Mouse (Mus musculus) midbrain, embryonic 10.5 days (tissue): ENCODE measurements around the gene Rad54l2. TPM values are rescaled to one million over a fixed set of nuclear protein-coding genes. Genes with fewer than 3 reads are reported as not detected.

ENCODE experiments used
- DNase-seq: peaks from one replicate; pipeline ENCODE4 v3.0.0-alpha.2; 2017; ENCODE audit warnings: low spot score
- H3K27ac ChIP-seq: fragments of 300-500 bp; sonication (generic); replicated peaks from 2 replicates; pipeline ENCODE4 v1.5.1; 2016; ENCODE audit warnings: mild to moderate bottlenecking
- H3K27me3 ChIP-seq: fragments of 300-500 bp; sonication (generic); 2 replicates; pipeline ENCODE4 v1.6.1; 2016; ENCODE audit warnings: low read depth, mild to moderate bottlenecking; ENCODE audit not compliant: poor library complexity, severe bottlenecking
- H3K36me3 ChIP-seq: fragments of 300-500 bp; sonication (generic); 2 replicates; pipeline ENCODE4 v1.6.1; 2016; ENCODE audit warnings: mild to moderate bottlenecking, moderate library complexity
- H3K4me1 ChIP-seq: fragments of 300-500 bp; sonication (generic); 2 replicates; pipeline ENCODE4 v1.6.1; 2016
- H3K4me3 ChIP-seq: fragments of 300-500 bp; sonication (generic); 2 replicates; pipeline ENCODE4 v1.5.1; 2016; ENCODE audit warnings: mild to moderate bottlenecking, moderate library complexity
- H3K9me3 ChIP-seq: fragments of 300-500 bp; sonication (generic); replicated peaks from 2 replicates; pipeline ENCODE4 v1.6.1; 2016; ENCODE audit warnings: mild to moderate bottlenecking
- WGBS: fragments of 180-500 bp; shearing (Covaris S2); methylation state at CpG from one replicate; pipeline ENCODE4 v1.1.7; 2016; 5-methylcytosine and 5-hydroxymethylcytosine counted together
- polyA plus RNA-seq: library from polyadenylated mRNA; unstranded; fragments of >200 nt; fragmentation: Nextera tagmentation; extraction: Ambion mirVana; gene quantifications from 2 replicates; pipeline ENCODE4 v1.2.1, GENCODE M21; 2016

Rad54l2 gene
- polyA plus RNA-seq, 1 experiment from 2014 or later: 9.0 TPM

- 87% methylated on average over 3 of the region's 3 CpGs for WGBS
- Histone ChIP-seq H3K27ac (no peak overlapping the region), H3K27me3 (no peaks in the 10 kb centered on the region), H3K9me3 (no peaks in the 10 kb centered on the region), H3K36me3 (0 out of 2 replicates have a peak, but pooled peaks cover 3% of the 10 kb centered on the region), H3K4me3 (no peak overlapping the region), H3K4me1 (no peaks in the 10 kb centered on the region)
- DNase-seq: no peak
These were observed 8.9 kb downstream of the Rad54l2 start for GRCm38 (mm10) chr9:106780086-106780485.

GRCm38 (mm10) chr9:106778319-106778718, 10.7 kb downstream of the Rad54l2 start:
- Histone ChIP-seq H3K9me3 (no peaks in the 10 kb centered on the region), H3K4me1 (no peaks in the 10 kb centered on the region), H3K4me3 (no peak overlapping the region), H3K36me3 (0 out of 2 replicates have a peak, but pooled peaks cover 3% of the 10 kb centered on the region), H3K27me3 (no peaks in the 10 kb centered on the region), H3K27ac (no peak overlapping the region)
- DNase-seq: no peak
- 95% methylated on average over 4 of the region's 4 CpGs for WGBS

GRCm38 (mm10) chr9:106777423-106777822, 11.6 kb downstream of the Rad54l2 start:
- 94% methylated on average over 3 of the region's 3 CpGs for WGBS
- Histone ChIP-seq H3K4me1 (no peaks in the 10 kb centered on the region), H3K9me3 (no peaks in the 10 kb centered on the region), H3K36me3 (0 out of 2 replicates have a peak, but pooled peaks cover 3% of the 10 kb centered on the region), H3K4me3 (no peak overlapping the region), H3K27me3 (no peaks in the 10 kb centered on the region), H3K27ac (no peak overlapping the region)
- no peak for DNase-seq

GRCm38 (mm10) chr9:106776116-106776515, 12.9 kb downstream of the Rad54l2 start:
- Histone ChIP-seq H3K9me3 (no peaks in the 10 kb centered on the region), H3K4me1 (no peaks in the 10 kb centered on the region), H3K27me3 (no peaks in the 10 kb centered on the region), H3K27ac (no peak overlapping the region), H3K4me3 (no peak overlapping the region), H3K36me3 (0 out of 2 replicates have a peak, but pooled peaks cover 3% of the 10 kb centered on the region)
- no peak for DNase-seq
- WGBS: 98% methylated on average over 1 of the region's 1 CpGs

GRCm38 (mm10) chr9:106771770-106772169, 17.2 kb downstream of the Rad54l2 start:
- no peak for DNase-seq
- no peaks in the 10 kb centered on the region for H3K4me1 ChIP-seq
- 91% methylated on average over 2 of the region's 2 CpGs for WGBS

GRCm38 (mm10) chr9:106770216-106770615, 18.8 kb downstream of the Rad54l2 start:
- Histone ChIP-seq H3K4me1 (no peaks in the 10 kb centered on the region), H3K4me3 (no peak overlapping the region), H3K27me3 (no peaks in the 10 kb centered on the region), H3K36me3 (peaks cover 8% of the 10 kb centered on the region), H3K9me3 (no peaks in the 10 kb centered on the region), H3K27ac (no peak overlapping the region)
- 92% methylated on average over 3 of the region's 3 CpGs for WGBS
- no peak for DNase-seq

More at GRCm38 (mm10) chr9:106771770-106772169, 17.2 kb downstream of the Rad54l2 start:
- no peak overlapping the region for H3K27ac ChIP-seq
- H3K4me3 ChIP-seq: no peak overlapping the region
- H3K36me3 ChIP-seq: peaks cover 8% of the 10 kb centered on the region
- H3K9me3 ChIP-seq: no peaks in the 10 kb centered on the region
- H3K27me3 ChIP-seq: no peaks in the 10 kb centered on the region

- peaks cover 8% of the 10 kb centered on the region for H3K36me3 ChIP-seq
- no peak overlapping the region for H3K27ac ChIP-seq
- no peaks in the 10 kb centered on the region for H3K4me1 ChIP-seq
- no peaks in the 10 kb centered on the region for H3K9me3 ChIP-seq
- H3K4me3 ChIP-seq: no peak overlapping the region
- H3K27me3 ChIP-seq: no peaks in the 10 kb centered on the region
- WGBS: 94% methylated on average over 5 of the region's 5 CpGs
- DNase-seq: no peak
These were observed 19.2 kb downstream of the Rad54l2 start for GRCm38 (mm10) chr9:106769781-106770180.

GRCm38 (mm10) chr9:106756421-106756820, 32.6 kb downstream of the Rad54l2 start:
- H3K27ac ChIP-seq: no peak overlapping the region
- no peaks in the 10 kb centered on the region for H3K27me3 ChIP-seq
- no peaks in the 10 kb centered on the region for H3K4me1 ChIP-seq
- WGBS: 93% methylated on average over 9 of the region's 9 CpGs
- no peaks in the 10 kb centered on the region for H3K9me3 ChIP-seq
- H3K4me3 ChIP-seq: no peak overlapping the region
- DNase-seq: no peak
- H3K36me3 ChIP-seq: peaks cover 58% of the 10 kb centered on the region

GRCm38 (mm10) chr9:106755776-106756175, 33.2 kb downstream of the Rad54l2 start:
- no peak overlapping the region for H3K27ac ChIP-seq
- H3K27me3 ChIP-seq: no peaks in the 10 kb centered on the region
- H3K4me1 ChIP-seq: no peaks in the 10 kb centered on the region
- H3K36me3 ChIP-seq: peaks cover 65% of the 10 kb centered on the region
- H3K9me3 ChIP-seq: no peaks in the 10 kb centered on the region
- DNase-seq: no peak
- H3K4me3 ChIP-seq: no peak overlapping the region
- 97% methylated on average over 4 of the region's 4 CpGs for WGBS

- WGBS: 85% methylated on average over 2 of the region's 2 CpGs
- Histone ChIP-seq H3K27ac (no peak overlapping the region), H3K4me3 (no peak overlapping the region), H3K36me3 (peaks cover 67% of the 10 kb centered on the region), H3K27me3 (no peaks in the 10 kb centered on the region), H3K4me1 (no peaks in the 10 kb centered on the region), H3K9me3 (no peaks in the 10 kb centered on the region)
- DNase-seq: no peak
These were observed 34.7 kb downstream of the Rad54l2 start for GRCm38 (mm10) chr9:106754311-106754710.

GRCm38 (mm10) chr9:106752135-106752534, 36.9 kb downstream of the Rad54l2 start:
- Histone ChIP-seq H3K36me3 (peaks cover 67% of the 10 kb centered on the region), H3K27me3 (no peaks in the 10 kb centered on the region), H3K4me1 (no peaks in the 10 kb centered on the region), H3K4me3 (no peak overlapping the region), H3K9me3 (no peaks in the 10 kb centered on the region), H3K27ac (no peak overlapping the region)
- 92% methylated on average over 5 of the region's 5 CpGs for WGBS
- no peak for DNase-seq

GRCm38 (mm10) chr9:106739962-106740361, 49.0 kb downstream of the Rad54l2 start:
- H3K4me1 ChIP-seq: no peaks in the 10 kb centered on the region
- peaks cover 48% of the 10 kb centered on the region for H3K36me3 ChIP-seq
- WGBS: 100% methylated on average over 1 of the region's 1 CpGs
- H3K27ac ChIP-seq: no peak overlapping the region
- H3K4me3 ChIP-seq: no peak overlapping the region
- DNase-seq: no peak
- 0 out of 2 replicates have a peak, but pooled peaks cover 5% of the 10 kb centered on the region for H3K9me3 ChIP-seq
- H3K27me3 ChIP-seq: no peaks in the 10 kb centered on the region

GRCm38 (mm10) chr9:106739056-106739455, 49.9 kb downstream of the Rad54l2 start:
- WGBS: 80% methylated on average over 1 of the region's 1 CpGs
- no peaks in the 10 kb centered on the region for H3K27me3 ChIP-seq
- peaks cover 46% of the 10 kb centered on the region for H3K36me3 ChIP-seq
- 0 out of 2 replicates have a peak, but pooled peaks cover 5% of the 10 kb centered on the region for H3K9me3 ChIP-seq
- H3K4me3 ChIP-seq: no peak overlapping the region
- DNase-seq: no peak
- no peak overlapping the region for H3K27ac ChIP-seq
- H3K4me1 ChIP-seq: no peaks in the 10 kb centered on the region
